Mouse (Mus musculus) cerebellum, adult 18-20 months (tissue): ENCODE measurements around the gene Ifitm2.
A peak's percentile ranks its signal among the peaks of the same experiment; 100 is the strongest.

Experiments used
- DNase-seq, 2 experiments: peaks; one replicate each; pipeline ENCODE4 v3.0.0; 2021

Ifitm2 gene

GRCm38 (mm10) chr7:140942341-140942740, 13.4 kb downstream of the Ifitm2 start:
- no peak for DNase-seq

- DNase-seq: peak; percentile 49 to 57
Measured at GRCm38 (mm10) chr7:140941222-140942051, 14.3 kb downstream of the Ifitm2 start, which contains the start of gene Pgghg. Gene Pgghg, plus strand, starts transcription at chr7:140941391.

- no peak for DNase-seq
Measured at GRCm38 (mm10) chr7:140939669-140940171, 16.1 kb downstream of the Ifitm2 start.

- no peak for DNase-seq
Measured at GRCm38 (mm10) chr7:140938896-140939295, 16.9 kb downstream of the Ifitm2 start.

DNA sequence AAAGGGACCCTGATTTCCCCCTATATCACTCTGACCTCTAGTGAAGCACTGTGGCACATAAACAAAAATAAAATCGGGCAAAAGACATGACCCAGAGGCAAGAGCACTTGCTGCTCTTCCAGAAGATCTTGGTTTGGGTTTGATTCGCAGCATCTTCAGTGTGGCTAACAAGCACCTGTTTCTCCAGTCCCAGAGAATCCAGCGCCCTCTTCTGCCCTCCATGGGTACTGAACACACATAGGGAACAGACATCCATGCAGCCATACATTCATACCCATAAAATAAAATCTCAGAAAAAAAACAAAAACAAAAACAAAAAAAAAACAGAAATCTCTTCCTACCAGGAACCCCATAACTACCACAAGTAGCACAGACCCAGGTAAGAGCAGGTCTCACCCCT, 17.4 kb downstream of the Ifitm2 start:
- DNase-seq: no peak

DNA sequence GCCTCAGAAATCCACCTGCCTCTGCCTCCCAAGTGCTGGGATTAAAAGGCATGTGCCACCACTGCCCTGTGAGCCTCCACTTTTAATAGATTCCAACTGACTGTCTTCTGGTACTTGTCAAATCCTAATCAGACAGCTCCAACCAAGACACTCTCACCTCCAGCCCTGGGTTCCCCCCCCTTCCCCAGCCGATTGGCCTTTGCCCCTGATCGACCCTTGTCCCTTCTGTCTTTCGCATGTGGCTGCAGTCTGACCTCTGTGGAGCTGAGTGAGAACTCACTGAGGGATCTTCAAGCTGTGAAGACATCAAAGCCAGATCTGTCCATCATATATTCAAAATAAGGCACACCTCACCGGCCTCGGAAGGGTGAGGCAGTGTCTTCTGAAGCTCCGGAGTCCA, 28.6 kb downstream of the Ifitm2 start:
- no peak for DNase-seq

DNA sequence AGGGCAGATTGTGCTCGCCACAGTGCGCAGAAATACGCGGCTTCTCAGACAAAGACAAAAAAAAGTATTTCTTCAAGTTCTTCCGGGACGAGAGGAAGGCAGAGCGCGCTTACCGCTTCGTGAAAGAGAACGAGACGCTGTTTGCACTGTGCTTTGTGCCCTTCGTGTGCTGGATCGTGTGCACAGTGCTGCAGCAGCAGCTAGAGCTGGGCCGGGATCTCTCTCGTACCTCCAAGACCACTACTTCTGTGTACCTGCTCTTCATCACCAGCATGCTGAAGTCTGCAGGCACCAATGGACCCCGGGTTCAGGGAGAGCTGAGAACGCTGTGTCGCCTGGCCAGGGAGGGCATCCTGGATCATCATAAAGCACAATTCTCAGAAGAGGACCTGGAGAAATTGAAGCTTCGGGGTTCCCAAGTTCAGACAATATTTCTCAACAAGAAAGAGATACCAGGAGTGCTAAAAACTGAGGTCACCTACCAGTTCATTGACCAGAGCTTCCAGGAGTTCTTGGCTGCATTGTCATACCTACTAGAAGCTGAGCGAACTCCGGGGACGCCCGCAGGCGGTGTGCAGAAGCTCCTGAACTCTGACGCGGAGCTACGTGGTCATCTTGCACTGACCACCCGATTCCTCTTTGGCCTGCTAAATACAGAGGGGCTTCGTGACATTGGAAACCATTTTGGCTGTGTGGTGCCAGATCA, 32.6 kb downstream of the Ifitm2 start:
- DNase-seq: peak in 1 of 2 experiments; percentile 17

DNA sequence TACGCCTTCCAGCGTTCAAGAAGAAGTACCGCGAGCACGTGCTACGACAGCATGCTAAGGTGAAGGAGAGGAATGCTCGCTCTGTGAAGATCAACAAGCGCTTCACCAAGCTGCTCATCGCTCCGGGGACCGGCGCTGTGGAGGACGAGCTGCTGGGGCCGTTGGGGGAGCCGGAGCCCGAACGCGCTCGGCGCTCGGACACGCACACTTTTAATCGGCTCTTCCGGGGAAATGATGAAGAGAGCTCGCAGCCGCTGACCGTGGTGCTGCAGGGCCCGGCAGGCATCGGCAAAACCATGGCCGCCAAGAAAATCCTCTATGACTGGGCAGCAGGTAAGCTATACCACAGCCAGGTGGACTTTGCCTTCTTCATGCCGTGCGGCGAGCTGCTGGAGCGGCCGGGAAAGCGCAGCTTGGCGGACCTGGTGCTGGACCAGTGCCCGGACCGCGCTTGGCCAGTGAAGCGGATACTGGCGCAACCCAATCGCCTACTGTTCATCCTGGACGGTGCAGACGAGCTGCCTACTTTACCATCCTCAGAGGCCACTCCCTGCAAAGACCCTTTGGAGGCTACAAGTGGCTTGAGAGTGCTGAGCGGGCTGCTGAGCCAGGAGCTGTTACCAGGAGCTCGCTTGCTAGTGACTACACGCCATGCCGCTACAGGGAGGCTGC, 33.3 kb downstream of the Ifitm2 start:
- DNase-seq: peak; percentile 85 to 90

GRCm38 (mm10) chr7:140921225-140921975, 34.4 kb downstream of the Ifitm2 start:
- no peak for DNase-seq

GRCm38 (mm10) chr7:140920418-140921029, 35.3 kb downstream of the Ifitm2 start, which contains the start of gene Nlrp6:
Gene Nlrp6, plus strand, starts transcription at chr7:140920902.
- DNase-seq: no peak

DNA sequence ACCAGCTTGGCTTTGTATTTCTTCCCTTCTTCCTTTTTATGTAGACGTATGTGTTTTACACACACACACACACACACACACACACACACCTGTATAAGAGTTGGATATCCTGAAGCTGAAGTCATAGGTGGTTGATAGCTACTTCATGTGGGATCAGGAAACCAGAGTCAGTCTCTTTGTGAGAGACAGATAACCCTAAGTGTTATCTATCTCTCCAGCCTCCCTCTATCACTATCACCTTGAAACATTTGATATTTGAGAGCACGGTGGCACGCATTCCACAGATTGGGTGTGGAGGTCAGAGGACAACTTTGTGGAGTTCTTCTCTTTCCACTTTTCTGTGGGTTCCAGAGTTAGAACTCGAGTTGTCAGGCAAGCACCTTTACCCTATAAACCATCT, 35.9 kb downstream of the Ifitm2 start:
- no peak for DNase-seq

DNA sequence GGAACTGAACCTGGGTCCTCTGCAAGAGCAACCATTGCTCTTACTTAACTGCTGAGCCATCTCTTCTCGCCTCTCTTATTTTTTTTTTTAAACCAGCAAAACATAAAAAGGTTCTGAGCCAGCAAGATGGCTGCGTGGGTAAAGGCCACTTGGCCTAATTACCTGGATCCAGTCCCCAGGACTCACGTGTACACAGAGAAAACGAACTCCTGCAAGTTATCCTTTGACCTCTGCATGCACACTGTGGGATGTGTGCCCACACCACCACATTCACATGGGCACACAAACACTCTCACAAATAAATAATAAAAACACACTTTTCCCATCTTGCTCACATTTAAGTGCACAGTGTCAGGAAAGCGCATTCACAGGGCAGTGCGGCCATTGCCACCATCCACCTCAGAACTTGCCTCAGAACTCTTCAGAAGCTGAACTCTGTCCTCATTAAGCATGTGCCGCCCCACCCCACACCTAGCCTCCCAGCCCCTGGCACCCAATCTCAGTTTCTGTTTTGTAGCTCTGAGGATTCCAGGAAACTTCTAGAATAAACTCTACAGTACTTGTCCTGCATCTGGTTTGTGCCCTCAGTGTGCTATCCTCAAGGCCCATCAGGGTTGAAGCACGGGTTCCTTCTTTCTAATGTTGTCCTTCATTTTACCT, 41.6 kb downstream of the Ifitm2 start:
- no peak for DNase-seq

- DNase-seq: no peak
Measured at GRCm38 (mm10) chr7:140912846-140913482, 42.8 kb downstream of the Ifitm2 start.

- no peak for DNase-seq
Measured at GRCm38 (mm10) chr7:140912293-140912692, 43.5 kb downstream of the Ifitm2 start.

GRCm38 (mm10) chr7:140908634-140909107, 47.1 kb downstream of the Ifitm2 start:
- DNase-seq: peak; percentile 69 to 78

DNA sequence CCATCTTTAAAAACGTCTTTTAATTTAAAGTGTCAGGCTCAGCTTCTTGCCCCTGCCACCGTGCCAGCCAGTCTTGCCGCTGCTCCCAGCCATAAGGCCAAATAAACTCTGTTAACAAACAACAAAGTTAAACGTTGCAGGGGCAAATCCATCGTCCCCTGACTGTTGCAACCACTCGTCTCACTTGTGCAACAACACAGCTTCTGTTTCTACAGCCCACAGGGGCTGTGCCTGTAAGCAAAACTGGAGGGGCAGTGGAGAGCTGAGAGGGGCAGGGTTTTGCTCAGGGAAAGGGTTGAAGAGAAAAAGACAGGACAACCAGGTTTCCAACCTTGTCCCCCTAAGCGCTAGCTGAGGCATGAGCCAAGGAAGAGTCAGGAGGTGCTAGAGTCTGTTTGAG, 47.6 kb downstream of the Ifitm2 start:
- DNase-seq: no peak

DNA sequence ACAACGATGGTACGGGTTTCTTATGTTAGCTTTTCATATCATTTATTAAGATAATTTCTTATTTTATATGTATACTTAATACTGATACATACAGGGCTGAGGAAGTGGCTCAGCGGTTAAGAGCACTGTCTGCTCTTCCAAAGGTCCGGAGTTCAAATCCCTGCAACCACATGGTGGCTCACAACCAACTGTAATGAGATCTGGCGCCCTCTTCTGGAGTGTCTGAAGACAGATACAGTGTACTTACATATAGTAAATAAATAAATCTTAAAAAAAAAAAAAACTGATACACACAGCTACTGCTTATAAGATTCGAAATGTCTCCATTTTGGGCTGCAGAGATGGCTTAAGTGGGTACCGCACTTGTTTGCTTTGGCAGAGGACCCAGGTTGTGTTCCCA, 48.1 kb downstream of the Ifitm2 start:
- DNase-seq: no peak

DNA sequence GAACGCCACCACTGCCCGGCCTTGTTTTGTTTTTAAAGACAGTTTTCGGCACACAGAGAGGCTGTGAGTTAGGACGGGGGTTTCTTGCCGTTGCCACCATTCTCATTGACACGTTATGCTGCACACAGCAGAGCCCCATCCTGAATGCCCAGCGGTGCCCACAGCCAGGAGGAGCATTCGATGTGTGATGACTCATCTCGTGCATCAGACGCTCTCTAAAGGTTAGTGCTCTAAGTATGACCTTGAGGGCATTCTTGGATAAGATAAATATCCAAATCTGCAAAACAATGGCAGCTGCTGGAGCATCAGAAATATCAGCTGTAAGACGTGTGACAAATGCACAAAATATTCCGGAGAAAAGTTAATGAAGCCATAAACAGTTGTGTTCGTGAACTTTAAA, 48.7 kb downstream of the Ifitm2 start:
- DNase-seq: no peak

DNA sequence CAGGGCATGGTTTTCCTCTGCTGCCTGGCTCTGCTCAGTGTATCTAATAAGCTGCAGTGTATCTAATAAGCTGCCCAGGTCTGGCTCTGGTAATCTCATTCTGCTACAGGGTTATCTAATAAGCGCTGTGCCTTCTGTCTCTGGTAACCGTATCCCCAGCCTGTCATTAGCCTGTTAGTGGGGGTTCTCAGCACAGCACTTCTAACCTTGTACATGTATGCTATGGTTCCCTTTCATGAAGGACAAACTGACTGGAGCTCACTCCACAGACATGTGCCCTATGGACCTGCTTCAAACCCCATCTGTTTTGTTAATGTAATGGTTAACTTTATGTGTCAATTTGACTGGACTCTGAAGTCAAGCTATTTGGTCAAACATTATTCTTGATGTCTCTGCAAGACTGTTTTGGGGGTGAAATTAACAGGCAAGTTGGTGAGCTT, 50.1 kb downstream of the Ifitm2 start:
- no peak for DNase-seq
